Mouse (Mus musculus) stomach, postnatal 0 days (tissue): Measurements from ENCODE around the gene Dlgap1.

Experiments used
- CTCF ChIP-seq: IDR thresholded peaks from 2 replicates; pipeline ENCODE4 v1.5.1; 2016; ENCODE audit warnings: antibody characterized with exemption, low read depth, mild to moderate bottlenecking, moderate library complexity
- EP300 ChIP-seq: optimal IDR thresholded peaks from 2 replicates; pipeline ENCODE3; 2016; ENCODE audit warnings: antibody characterized with exemption

GRCm38 (mm10) chr17:70252476-70252875 lies 283.6 kb downstream of the Dlgap1 start:
- TF ChIP-seq CTCF (no peak), EP300 (no peak)
